Comparison of ENCODE assay signal across 9 mouse cellular contexts in the genomic region with DNA sequence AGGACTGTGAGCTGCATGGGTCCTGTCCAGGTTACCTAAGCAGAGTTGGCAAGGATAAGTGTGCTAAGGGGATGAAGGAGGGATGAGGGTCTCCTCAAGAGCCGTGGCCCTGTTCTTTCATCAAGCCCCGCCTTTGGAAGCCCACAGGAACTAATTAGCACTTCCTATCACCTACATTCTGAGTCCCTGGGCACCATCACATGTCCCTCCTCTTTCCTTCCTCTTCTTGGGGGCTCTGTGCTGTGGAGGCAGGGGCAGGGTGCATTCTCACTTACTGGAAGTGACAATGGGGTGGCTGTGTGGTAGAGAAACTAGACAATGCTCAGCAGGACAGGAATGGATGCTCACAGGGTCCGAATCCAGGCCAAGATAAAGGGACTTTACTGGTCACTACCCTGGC. TPM values are rescaled to one million over a fixed set of nuclear protein-coding genes. Genes with fewer than 3 reads are reported as not detected.
A peak's percentile ranks its signal among the peaks of the same experiment; 100 is the strongest.
DNase-seq lines count a peak whose midpoint lies in the region; ATAC-seq and TF ChIP-seq lines count a peak whose summit lies in the region.
"Had no signal": no experiment of that assay in that cellular context is flagged by ENCODE, and none has a peak within 500 bp of the region (broad histone marks: within the 10 kb centered on the region; RNA-seq: fewer than 3 reads in every experiment).

No protein-coding gene starts in this region.

- TF ChIP-seq CTCF in spleen, adult 2 months (IDR thresholded peaks at IDR 0.05; ENCODE audit: extremely low read depth, insufficient read depth, insufficient read length, insufficient replicate concordance), result no peak

- no peaks in the 10 kb centered on the region for H3K9me3 ChIP-seq in heart, embryonic 11.5 days (replicated peaks; ENCODE audit: control insufficient read depth, low read length)
- no peaks in the 10 kb centered on the region for H3K9me3 ChIP-seq in liver, embryonic 12.5 days (replicated peaks)

- no peaks in the 10 kb centered on the region for H3K27me3 ChIP-seq in heart, embryonic 11.5 days (ENCODE audit: control insufficient read depth, insufficient read depth, low read length)
- H3K27me3 ChIP-seq in spleen, adult 2 months (ENCODE audit: control insufficient read depth, insufficient read depth, low read length), result no peaks in the 10 kb centered on the region
- 0 out of 2 replicates have a peak, but pooled peaks cover 3% of the 10 kb centered on the region for H3K27me3 ChIP-seq in liver, embryonic 12.5 days (replicated peaks)

- ATAC-seq in heart, embryonic 11.5 days (replicated peaks; ENCODE audit: insufficient number of reproducible peaks, low FRiP score, low TSS enrichment), result no peak
- ATAC-seq in liver, embryonic 12.5 days, result no peak

- H3K4me3 ChIP-seq in heart, embryonic 11.5 days (ENCODE audit: low read depth, low read length), result no peak overlapping the region
- no peak overlapping the region for H3K4me3 ChIP-seq in spleen, adult 2 months (ENCODE audit: extremely low read depth, insufficient read depth, insufficient read length)
- H3K4me3 ChIP-seq in liver, embryonic 12.5 days, result no peak overlapping the region

- peak overlapping the region; percentile 78 for H3K27ac ChIP-seq in heart, embryonic 11.5 days (ENCODE audit: low read depth, low read length)
- H3K27ac ChIP-seq in spleen, adult 2 months (ENCODE audit: insufficient read depth, low read length), result peak overlapping the region; percentile 63; the same call in 1 of the 2 replicates
- H3K27ac ChIP-seq in liver, embryonic 12.5 days, result peak overlapping the region; percentile 69; the same call in 1 of the 2 replicates

- H3K36me3 ChIP-seq in heart, embryonic 11.5 days (ENCODE audit: control insufficient read depth, insufficient read depth, low read length), result no peaks in the 10 kb centered on the region
- no peaks in the 10 kb centered on the region for H3K36me3 ChIP-seq in spleen, adult 2 months (ENCODE audit: control insufficient read depth, insufficient read depth, low read length)
- no peaks in the 10 kb centered on the region for H3K36me3 ChIP-seq in liver, embryonic 12.5 days

- 24% methylated on average over 3 of the region's 3 CpGs for WGBS in heart, embryonic 11.5 days (ENCODE audit: insufficient replicate concordance)
- WGBS in spleen, adult 2 months, result 6% methylated on average over 3 of the region's 3 CpGs
- 26% methylated on average over 3 of the region's 3 CpGs for WGBS in liver, embryonic 12.5 days (ENCODE audit: insufficient replicate concordance)

- H3K9ac ChIP-seq in heart, embryonic 11.5 days (ENCODE audit: low read depth, low read length), result no peak overlapping the region
- H3K9ac ChIP-seq in liver, embryonic 12.5 days, result no peak overlapping the region

- intact Hi-C loops in heart, postnatal 10 days (cut with DNase I), result loop anchor here (10.0 kb wide), 2 partner anchors 217 to 287 kb away; a partner anchor contains a TSS
- intact Hi-C loops in gastrocnemius, postnatal 14 days (cut with DNase I; ENCODE audit: low total_unique reads), result no loop called here

- H3K4me1 ChIP-seq in heart, embryonic 11.5 days (ENCODE audit: control insufficient read depth, insufficient read depth, low read length), result peaks cover 33% of the 10 kb centered on the region
- peaks cover 22% of the 10 kb centered on the region for H3K4me1 ChIP-seq in spleen, adult 2 months (ENCODE audit: control insufficient read depth, insufficient read depth, insufficient read length)
- peaks cover 50% of the 10 kb centered on the region for H3K4me1 ChIP-seq in liver, embryonic 12.5 days

- no peak for DNase-seq in heart, postnatal 10 days
- DNase-seq in spleen, adult 2 months (ENCODE audit: low read depth in 1 of 2, low spot score in 2 of 2), result peak in 1 of 2 experiments; percentile 26
- no peak for DNase-seq in spleen, postnatal 4 days (ENCODE audit: low spot score in 2 of 2)
- DNase-seq in adrenal gland, postnatal 36 days, result no peak
- DNase-seq in retina, embryonic 14.5 days (ENCODE audit: low spot score), result no peak
- DNase-seq in gastrocnemius, postnatal 14 days, result no peak
- DNase-seq: thymus, postnatal 4 days had no signal

- no peak for TF ChIP-seq POLR2A in spleen, adult 2 months (IDR thresholded peaks at IDR 0.05; ENCODE audit: low read depth, low read length)

- H3K4me2 ChIP-seq in heart, embryonic 11.5 days, result no peak overlapping the region
- H3K4me2 ChIP-seq in liver, embryonic 12.5 days, result peak overlapping the region; percentile 51

RNA-seq across cellular contexts. Expression of a gene that starts 3.4 kb away (rescaled TPM):
- polyA plus RNA-seq in heart, embryonic 11.5 days (2014; fragmentation: Nextera tagmentation; extraction: Ambion mirVana), result 410 and 416 TPM in 2 replicates
- total RNA-seq in heart, postnatal 10 days (2021), result 100 to 1,000 TPM; 309 to 321 TPM
- polyA plus RNA-seq in spleen, adult 2 months (2012; rRNA removed), result 325 and 341 TPM in 2 replicates
- polyA plus RNA-seq in liver, embryonic 12.5 days (2016; fragmentation: Nextera tagmentation; extraction: Ambion mirVana), result 174 and 177 TPM in 2 replicates
- 100 to 1,000 TPM; 444 to 453 TPM for total RNA-seq in adrenal gland, postnatal 36 days (2021)
- total RNA-seq in gastrocnemius, postnatal 14 days (2021), result 100 to 1,000 TPM; 104 to 119 TPM

RNA-seq across cellular contexts. Expression of a gene that starts 18.8 kb away (rescaled TPM):
- polyA plus RNA-seq in heart, embryonic 11.5 days (2014; fragmentation: Nextera tagmentation; extraction: Ambion mirVana), result not detected in 2 replicates
- total RNA-seq in heart, postnatal 10 days (2021), result 1 to 10 TPM in 1 of 2 experiments, not detected in 1; 2.2 TPM
- polyA plus RNA-seq in spleen, adult 2 months (2012; rRNA removed), result 0.26 and 0.28 TPM in 2 replicates
- polyA plus RNA-seq in liver, embryonic 12.5 days (2016; fragmentation: Nextera tagmentation; extraction: Ambion mirVana), result not detected in 2 replicates
- total RNA-seq in adrenal gland, postnatal 36 days (2021), result 10 to 100 TPM in 1 of 2 experiments, 1 to 10 TPM in 1; 8.3 to 10.8 TPM
- 100 to 1,000 TPM; 254 to 329 TPM for total RNA-seq in gastrocnemius, postnatal 14 days (2021)

Comparison
In these comparisons a context has a peak if more than half of its experiments do, and no peak if none do; other contexts are left out.
1. RNA of a gene that starts 18.8 kb away (total RNA-seq): 254 to 329 TPM in gastrocnemius, postnatal 14 days; 8.3 to 10.8 TPM in adrenal gland, postnatal 36 days and 2.2 TPM in heart, postnatal 10 days; every median in the first group is over 10 times any median in the second.
2. Peak in every context shown above with its lines, with median percentiles within 50 percentile points of each other: H3K27ac ChIP-seq.